Mouse (Mus musculus) MEL (cell line): Measurements from ENCODE around the gene Mgst3.

Source experiments
- CTCF ChIP-seq, 3 experiments: IDR thresholded peaks in 2 of 3; conservative IDR thresholded peaks in 1 of 3; 2 replicates each; pipeline ENCODE4 v1.5.1; 2011 to 2012; ENCODE audit warnings: low read length in 3 of 3, low read depth in 2 of 3, mild to moderate bottlenecking in 2 of 3, improper control_type of control experiment in 1 of 3, inconsistent platforms in 1 of 3, mixed read lengths in 1 of 3, moderate library complexity in 1 of 3; ENCODE audit not compliant: control insufficient read depth in 1 of 3, insufficient read depth in 1 of 3, poor library complexity in 1 of 3, severe bottlenecking in 1 of 3
- EP300 ChIP-seq, 2 experiments: IDR thresholded peaks; 2 replicates each; pipeline ENCODE4 v1.6.1; 2011; ENCODE audit warnings: improper control_type of control experiment in 2 of 2, low read length in 2 of 2, low read depth in 1 of 2, mild to moderate bottlenecking in 1 of 2
- MAX ChIP-seq: IDR thresholded peaks from 2 replicates; pipeline ENCODE4 v1.6.1; 2011; ENCODE audit warnings: low read length, improper control_type of control experiment
- SMC3 ChIP-seq: IDR thresholded peaks from 2 replicates; pipeline ENCODE4 v1.6.1; 2011; ENCODE audit warnings: low read depth, low read length, improper control_type of control experiment
- TBP ChIP-seq: IDR thresholded peaks from 2 replicates; pipeline ENCODE4 v1.8.0; 2011; ENCODE audit warnings: low read depth, low read length, improper control_type of control experiment

- peak; percentile 47 to 72 (median 50) for TF ChIP-seq CTCF (IDR thresholded peaks at IDR 0.05 in 2 of 3, conservative IDR thresholded peaks at IDR 0.05 in 1 of 3; ENCODE audit: control insufficient read depth in 1 of 3, insufficient read depth in 1 of 3, low read depth in 2 of 3, low read length in 3 of 3, poor library complexity in 1 of 3, severe bottlenecking in 1 of 3)
- TF ChIP-seq TBP: no peak
- no peak for TF ChIP-seq MAX
- no peak for TF ChIP-seq EP300 (IDR thresholded peaks at IDR 0.05; ENCODE audit: low read depth in 1 of 2, low read length in 2 of 2)
- peak; percentile 60 for TF ChIP-seq SMC3
These were observed 21.2 kb upstream of the Mgst3 start for GRCm38 (mm10) chr1:167414846-167415245.
